Mouse (Mus musculus) CH12.LX (cell line): ENCODE results near the gene Dscam. TPM values are rescaled to one million over a fixed set of nuclear protein-coding genes. Genes with fewer than 3 reads are reported as not detected.

ENCODE experiments used
- DNase-seq: peaks from one replicate; pipeline ENCODE4 v3.0.0-alpha.2; 2013; ENCODE audit errors: extremely low read depth
- H3K27ac ChIP-seq: 2 replicates; pipeline ENCODE4 v1.5.1; 2012; ENCODE audit warnings: low read depth, mild to moderate bottlenecking, control low read depth, moderate library complexity; ENCODE audit not compliant: insufficient read depth
- H3K27me3 ChIP-seq: replicated peaks from 2 replicates; pipeline ENCODE3; 2012; ENCODE audit warnings: inconsistent platforms
- H3K36me3 ChIP-seq, 2 experiments: replicated peaks in 1 of 2; 2 replicates each; pipeline versions ENCODE3 to v1.6.1; 2012; ENCODE audit warnings: inconsistent platforms in 1 of 2, low read length in 1 of 2, mild to moderate bottlenecking in 1 of 2, mixed read lengths in 1 of 2, moderate library complexity in 1 of 2; ENCODE audit not compliant: control insufficient read depth in 1 of 2, insufficient read depth in 1 of 2
- H3K4me1 ChIP-seq, 2 experiments: 2 replicates each; pipeline ENCODE4 v1.6.1; 2012; ENCODE audit warnings: inconsistent platforms in 1 of 2, moderate library complexity in 1 of 2; ENCODE audit not compliant: insufficient read depth in 2 of 2, control insufficient read depth in 1 of 2
- H3K4me2 ChIP-seq: 2 replicates; pipeline ENCODE4 v1.6.1; 2012; ENCODE audit warnings: low read depth, mild to moderate bottlenecking, control low read depth; ENCODE audit not compliant: poor library complexity, insufficient read depth, severe bottlenecking
- H3K4me3 ChIP-seq, 3 experiments: fragments of 150-350 bp in 1 of 3; sonication (generic) in 1 of 3; replicated peaks in 1 of 3; 2 replicates each; pipeline versions ENCODE3 to v1.5.1; 2011 to 2012; ENCODE audit warnings: low read depth in 2 of 3, low read length in 2 of 3, mild to moderate bottlenecking in 2 of 3, moderate library complexity in 2 of 3, control low read depth in 1 of 3, improper control_type of control experiment in 1 of 3, inconsistent platforms in 1 of 3, mixed read lengths in 1 of 3; ENCODE audit not compliant: poor library complexity in 1 of 3
- H3K79me2 ChIP-seq: replicated peaks from 2 replicates; pipeline ENCODE4 v1.6.1; 2012; ENCODE audit warnings: mild to moderate bottlenecking, moderate library complexity; ENCODE audit not compliant: control insufficient read depth, poor library complexity, insufficient read depth, severe bottlenecking; ENCODE audit errors: extremely low read depth
- H3K9ac ChIP-seq: 2 replicates; pipeline ENCODE4 v1.6.1; 2012; ENCODE audit warnings: low read depth, mild to moderate bottlenecking, control low read depth, moderate library complexity; ENCODE audit not compliant: insufficient read depth
- H3K9me3 ChIP-seq: replicated peaks from 2 replicates; pipeline ENCODE3; 2012; ENCODE audit warnings: low read length, inconsistent platforms, mixed read lengths
- BHLHE40 ChIP-seq: IDR thresholded peaks from 2 replicates; pipeline ENCODE4 v1.6.1; 2011; ENCODE audit warnings: mild to moderate bottlenecking, low read depth, low read length, improper control_type of control experiment
- CHD2 ChIP-seq: IDR thresholded peaks from 2 replicates; pipeline ENCODE4 v1.6.1; 2011; ENCODE audit warnings: low read length, improper control_type of control experiment
- E2F4 ChIP-seq: IDR thresholded peaks from 2 replicates; pipeline ENCODE4 v1.6.1; 2011; ENCODE audit warnings: low read depth, low read length, improper control_type of control experiment; ENCODE audit not compliant: insufficient replicate concordance
- EP300 ChIP-seq: IDR thresholded peaks from 2 replicates; pipeline ENCODE4 v1.6.1; 2011; ENCODE audit warnings: low read length, improper control_type of control experiment
- ETS1 ChIP-seq: conservative IDR thresholded peaks from 2 replicates; pipeline ENCODE4 v1.6.1; 2012; ENCODE audit warnings: low read depth, mild to moderate bottlenecking, inconsistent platforms, low read length, improper control_type of control experiment, moderate library complexity
- JUND ChIP-seq: conservative IDR thresholded peaks from 2 replicates; pipeline ENCODE4 v1.6.1; 2011; ENCODE audit warnings: low read depth, low read length, improper control_type of control experiment
- MAZ ChIP-seq: IDR thresholded peaks from 2 replicates; pipeline ENCODE4 v1.6.1; 2012; ENCODE audit warnings: low read depth, mild to moderate bottlenecking, inconsistent platforms, low read length, improper control_type of control experiment, moderate library complexity
- MEF2A ChIP-seq: IDR thresholded peaks from 2 replicates; pipeline ENCODE4 v1.6.1; 2014; ENCODE audit warnings: low read depth, mild to moderate bottlenecking, inconsistent platforms, low read length, improper control_type of control experiment, borderline replicate concordance
- MXI1 ChIP-seq: IDR thresholded peaks from 2 replicates; pipeline ENCODE4 v1.6.1; 2011; ENCODE audit warnings: mild to moderate bottlenecking, low read depth, low read length, improper control_type of control experiment
- MYC ChIP-seq: IDR thresholded peaks from 2 replicates; pipeline ENCODE4 v1.6.1; 2011; ENCODE audit warnings: low read depth, mild to moderate bottlenecking, improper control_type of control experiment, low read length
- NELFE ChIP-seq: IDR thresholded peaks from 2 replicates; pipeline ENCODE4 v1.6.1; 2011; ENCODE audit warnings: low read depth, low read length, improper control_type of control experiment
- NRF1 ChIP-seq: IDR thresholded peaks from 2 replicates; pipeline ENCODE4 v1.6.1; 2014; ENCODE audit warnings: low read depth, mild to moderate bottlenecking, inconsistent platforms, low read length, improper control_type of control experiment, moderate library complexity
- PAX5 ChIP-seq: IDR thresholded peaks from 2 replicates; pipeline ENCODE4 v1.6.1; 2012; ENCODE audit warnings: low read length, inconsistent platforms, mixed read lengths
- POLR2A ChIP-seq: IDR thresholded peaks from 2 replicates; pipeline ENCODE4 v1.6.1; 2011; ENCODE audit warnings: low read depth, mild to moderate bottlenecking, improper control_type of control experiment, low read length
- POLR2AphosphoS2 ChIP-seq: IDR thresholded peaks from 2 replicates; pipeline ENCODE4 v1.6.1; 2011; ENCODE audit warnings: low read depth, low read length, improper control_type of control experiment
- RAD21 ChIP-seq: IDR thresholded peaks from 2 replicates; pipeline ENCODE4 v1.6.1; 2011; ENCODE audit warnings: low read depth, mild to moderate bottlenecking, low read length, improper control_type of control experiment, moderate library complexity
- TBP ChIP-seq: conservative IDR thresholded peaks from 2 replicates; pipeline ENCODE4 v1.6.1; 2011; ENCODE audit warnings: low read depth, low read length, improper control_type of control experiment
- USF2 ChIP-seq: conservative IDR thresholded peaks from 2 replicates; pipeline ENCODE4 v1.6.1; 2011; ENCODE audit warnings: low read depth, low read length, improper control_type of control experiment
- ZC3H11A ChIP-seq: IDR thresholded peaks from 2 replicates; pipeline ENCODE4 v1.6.1; 2012; ENCODE audit warnings: low read depth, mild to moderate bottlenecking, inconsistent platforms, low read length, improper control_type of control experiment
- ZKSCAN1 ChIP-seq: IDR thresholded peaks from 2 replicates; pipeline ENCODE4 v1.6.1; 2012; ENCODE audit warnings: low read depth, inconsistent platforms, low read length, improper control_type of control experiment, borderline replicate concordance
- ZMIZ1 ChIP-seq: IDR thresholded peaks from 2 replicates; pipeline ENCODE4 v1.6.1; 2012; ENCODE audit warnings: low read depth, mild to moderate bottlenecking, inconsistent platforms, low read length, improper control_type of control experiment
- ZNF384 ChIP-seq: IDR thresholded peaks from 2 replicates; pipeline ENCODE4 v1.6.1; 2012; ENCODE audit warnings: low read depth, low read length, improper control_type of control experiment, inconsistent platforms
- dilution Hi-C: fragments of 300-500 bp; cut with MboI; formaldehyde crosslinking; loops from 2 replicates; pipeline ENCODE4 v1.14.3; 2020; ENCODE audit warnings: low sequenced_read_pairs; ENCODE audit not compliant: extremely low pct_unique_long_range_greater_than_20kb, extremely low pct_ligation_motif_present
- in situ Hi-C: fragments of 300-500 bp; cut with MboI; formaldehyde crosslinking; loops from 3 replicates; pipeline ENCODE4 v1.14.3; 2019; ENCODE audit warnings: low sequenced_read_pairs, low pct_ligation_motif_present, low pct_unique_long_range_greater_than_20kb, mixed read lengths
- polyA plus RNA-seq: library from polyadenylated mRNA; unstranded; fragments of >175 nt; gene quantifications from 2 replicates; pipeline ENCODE4 v1.2.1, GENCODE M21; 2012; ENCODE audit warnings: low read depth; ENCODE audit not compliant: insufficient read length
- total RNA-seq, 2 experiments: library from RNA; depleted of rRNA; stranded (reverse); fragments of 300-350 nt in 1 of 2; fragments of >200 nt in 1 of 2; gene quantifications; 2 replicates each; pipeline ENCODE4 v1.2.3; 2012 to 2014

The Dscam gene
- total and polyA plus RNA-seq, 3 experiments: under 0.01 to 0.39 (median 0.12) TPM

- TF ChIP-seq E2F4 (no peak), TBP (no peak), JUND (no peak; the same call in 1 of the 2 replicates), NELFE (no peak), NRF1 (no peak)
These were observed 318.2 kb downstream of the Dscam start (continued) for GRCm38 (mm10) chr16:96852383-96852782.

GRCm38 (mm10) chr16:96848916-96849315 lies 321.6 kb downstream of the Dscam start:
- Histone ChIP-seq H3K27me3 (no peaks in the 10 kb centered on the region), H3K9ac (no peak overlapping the region), H3K9me3 (no peaks in the 10 kb centered on the region), H3K4me2 (no peak overlapping the region), H3K36me3 (no peaks in the 10 kb centered on the region), H3K27ac (no peak overlapping the region), H3K79me2 (no peaks in the 10 kb centered on the region), H3K4me3 (no peak overlapping the region), H3K4me1 (peaks cover 0 to 10% of the 10 kb centered on the region in 2 experiments; a peak in 2 of 4 replicates)
- TF ChIP-seq MXI1 (no peak), POLR2AphosphoS2 (no peak), ZNF384 (no peak), BHLHE40 (no peak), PAX5 (no peak), NELFE (no peak), ZKSCAN1 (no peak), ZMIZ1 (no peak), ETS1 (no peak)
- in situ Hi-C loops: no loop called here
- dilution Hi-C loops: no loop called here
- DNase-seq: no peak

- H3K4me1 ChIP-seq: peaks cover 0 to 13% of the 10 kb centered on the region in 2 experiments; a peak in 2 of 4 replicates
- DNase-seq: no peak
- dilution Hi-C loops (no loop called here), in situ Hi-C loops (no loop called here)
- no peak overlapping the region for H3K4me2 ChIP-seq
- H3K9me3 ChIP-seq: no peaks in the 10 kb centered on the region
- H3K27ac ChIP-seq: no peak overlapping the region
- H3K27me3 ChIP-seq: no peaks in the 10 kb centered on the region
- no peaks in the 10 kb centered on the region for H3K79me2 ChIP-seq
- H3K9ac ChIP-seq: no peak overlapping the region
- no peaks in the 10 kb centered on the region for H3K36me3 ChIP-seq
- TF ChIP-seq TBP: no peak
- TF ChIP-seq NELFE: no peak
- no peak for TF ChIP-seq MEF2A
- no peak for TF ChIP-seq CHD2
- TF ChIP-seq ZNF384: no peak
- no peak for TF ChIP-seq POLR2AphosphoS2
- TF ChIP-seq USF2: no peak
- no peak for TF ChIP-seq ZKSCAN1
- no peak for TF ChIP-seq ETS1
- no peak for TF ChIP-seq POLR2A
- no peak for TF ChIP-seq E2F4
- no peak for TF ChIP-seq EP300
- TF ChIP-seq RAD21: no peak
- no peak for TF ChIP-seq MYC
- TF ChIP-seq MAZ: no peak
- no peak for TF ChIP-seq PAX5
- no peak for TF ChIP-seq ZC3H11A
- no peak overlapping the region for H3K4me3 ChIP-seq
These were observed 324.0 kb downstream of the Dscam start for GRCm38 (mm10) chr16:96846585-96846984.
